Mouse (Mus musculus) liver, adult 2 months (tissue): Measurements from ENCODE around the gene Ddx28. TPM values are rescaled to one million over a fixed set of nuclear protein-coding genes. Genes with fewer than 3 reads are reported as not detected.

ENCODE experiments used
- DNase-seq: peaks from one replicate; pipeline ENCODE4 v3.0.0-alpha.2; 2011; ENCODE audit warnings: low read depth, low spot score; ENCODE audit errors: extremely low read depth
- H3K27ac ChIP-seq: fragments of 200-500 bp; replicated peaks from 2 replicates; pipeline ENCODE4 v1.5.1; 2012; ENCODE audit warnings: low read depth, mild to moderate bottlenecking, control low read depth, inconsistent platforms, low read length; ENCODE audit not compliant: insufficient read depth
- H3K27me3 ChIP-seq: fragments of 200-500 bp; 2 replicates; pipeline ENCODE4 v1.6.1; 2012; ENCODE audit warnings: mild to moderate bottlenecking, moderate library complexity, low read length, inconsistent platforms; ENCODE audit not compliant: control insufficient read depth, insufficient read depth
- H3K36me3 ChIP-seq: fragments of 200-500 bp; 2 replicates; pipeline ENCODE4 v1.6.1; 2012; ENCODE audit warnings: low read length, inconsistent platforms; ENCODE audit not compliant: control insufficient read depth, insufficient read depth
- H3K4me1 ChIP-seq: fragments of 200-500 bp; 2 replicates; pipeline ENCODE4 v1.6.1; 2011; ENCODE audit warnings: low read length; ENCODE audit not compliant: control insufficient read depth, insufficient read depth
- H3K4me3 ChIP-seq: fragments of 200-500 bp; 2 replicates; pipeline ENCODE4 v1.5.1; 2011; ENCODE audit warnings: low read depth, mild to moderate bottlenecking, control low read depth, low read length, moderate library complexity; ENCODE audit not compliant: insufficient read depth
- H3K79me2 ChIP-seq: fragments of 200-500 bp; 2 replicates; pipeline ENCODE4 v1.6.1; 2012; ENCODE audit warnings: inconsistent platforms, mild to moderate bottlenecking, low read length, moderate library complexity; ENCODE audit not compliant: control insufficient read depth, insufficient read depth
- H3K9ac ChIP-seq: fragments of 200-500 bp; 2 replicates; pipeline ENCODE4 v1.6.1; 2012; ENCODE audit warnings: low read depth, mild to moderate bottlenecking, control low read depth, inconsistent platforms, low read length
- CTCF ChIP-seq: fragments of 200-500 bp; IDR thresholded peaks from 2 replicates; pipeline ENCODE4 v1.5.1; 2011; ENCODE audit warnings: low read depth, low read length, control low read depth
- POLR2A ChIP-seq: fragments of 200-500 bp; IDR thresholded peaks from 2 replicates; pipeline ENCODE4 v1.6.1; 2011; ENCODE audit warnings: low read length, control low read depth; ENCODE audit not compliant: insufficient read depth; ENCODE audit errors: extremely low read depth
- WGBS: fragments of 180-500 bp; shearing (Covaris S2); methylation state at CpG from one replicate; pipeline ENCODE4 v1.1.7; 2018; 5-methylcytosine and 5-hydroxymethylcytosine counted together
- polyA plus RNA-seq: library from polyadenylated mRNA; depleted of rRNA; stranded (reverse); fragments of >200 nt; gene quantifications from 2 replicates; pipeline ENCODE4 v1.2.3, GENCODE M21; 2012
- total RNA-seq: library from RNA; depleted of rRNA; stranded (reverse); fragments of >200 nt; gene quantifications from 2 replicates; pipeline ENCODE4 v1.2.3, GENCODE M21; 2014

Ddx28 gene
- total and polyA plus RNA-seq, 2 experiments = 9.6 to 10.3 TPM

- no peaks in the 10 kb centered on the region for H3K27me3 ChIP-seq
- H3K4me1 ChIP-seq = no peaks in the 10 kb centered on the region
- no peak for DNase-seq
- WGBS = 72% methylated on average over 5 of the region's 5 CpGs
- no peak overlapping the region for H3K27ac ChIP-seq
- no peaks in the 10 kb centered on the region for H3K79me2 ChIP-seq
- H3K4me3 ChIP-seq = no peak overlapping the region
- TF ChIP-seq POLR2A = no peak
- TF ChIP-seq CTCF = no peak
- H3K9ac ChIP-seq = no peak overlapping the region
- peaks cover 4% of the 10 kb centered on the region; the same call in 1 of the 2 replicates for H3K36me3 ChIP-seq
These were observed 36.4 kb upstream of the Ddx28 start for GRCm38 (mm10) chr8:106047854-106048630.

GRCm38 (mm10) chr8:106046872-106047559 lies 35.3 kb upstream of the Ddx28 start:
- DNase-seq = no peak
- no peaks in the 10 kb centered on the region for H3K79me2 ChIP-seq
- TF ChIP-seq POLR2A = no peak
- H3K36me3 ChIP-seq = peaks cover 5% of the 10 kb centered on the region; the same call in 1 of the 2 replicates
- WGBS = 65% methylated on average over 11 of the region's 11 CpGs
- H3K27me3 ChIP-seq = no peaks in the 10 kb centered on the region
- H3K9ac ChIP-seq = no peak overlapping the region
- H3K4me3 ChIP-seq = no peak overlapping the region
- no peaks in the 10 kb centered on the region for H3K4me1 ChIP-seq
- no peak overlapping the region for H3K27ac ChIP-seq

- Histone ChIP-seq H3K9ac (no peak overlapping the region), H3K4me3 (no peak overlapping the region), H3K27me3 (no peaks in the 10 kb centered on the region), H3K4me1 (no peaks in the 10 kb centered on the region), H3K27ac (no peak overlapping the region), H3K36me3 (peaks cover 6% of the 10 kb centered on the region; the same call in 1 of the 2 replicates), H3K79me2 (no peaks in the 10 kb centered on the region)
- DNase-seq = no peak
- TF ChIP-seq POLR2A (no peak), CTCF (no peak)
- WGBS = 77% methylated on average over 3 of the region's 3 CpGs
These were observed 32.5 kb upstream of the Ddx28 start for GRCm38 (mm10) chr8:106044151-106044550.

- no peak overlapping the region for H3K4me3 ChIP-seq
- no peak for TF ChIP-seq CTCF
- no peak for TF ChIP-seq POLR2A
- WGBS = 78% methylated on average over 2 of the region's 2 CpGs
- no peak overlapping the region for H3K9ac ChIP-seq
- peaks cover 6% of the 10 kb centered on the region; the same call in 1 of the 2 replicates for H3K36me3 ChIP-seq
- DNase-seq = no peak
- H3K79me2 ChIP-seq = no peaks in the 10 kb centered on the region
- H3K27ac ChIP-seq = no peak overlapping the region
- H3K27me3 ChIP-seq = no peaks in the 10 kb centered on the region
- no peaks in the 10 kb centered on the region for H3K4me1 ChIP-seq
These were observed 31.4 kb upstream of the Ddx28 start for GRCm38 (mm10) chr8:106043055-106043454.

- WGBS = 86% methylated on average over 4 of the region's 4 CpGs
- Histone ChIP-seq H3K36me3 (peaks cover 6% of the 10 kb centered on the region; the same call in 1 of the 2 replicates), H3K4me3 (no peak overlapping the region), H3K27ac (no peak overlapping the region), H3K27me3 (no peaks in the 10 kb centered on the region), H3K79me2 (no peaks in the 10 kb centered on the region), H3K4me1 (no peaks in the 10 kb centered on the region), H3K9ac (no peak overlapping the region)
- TF ChIP-seq CTCF (no peak), POLR2A (no peak)
- no peak for DNase-seq
These were observed 28.5 kb upstream of the Ddx28 start for GRCm38 (mm10) chr8:106040218-106040617.
